Mouse (Mus musculus) gastrocnemius, adult 2 months (tissue): ENCODE measurements around the gene Ada. TPM values are rescaled to one million over a fixed set of nuclear protein-coding genes. Genes with fewer than 3 reads are reported as not detected.
A peak's percentile ranks its signal among the peaks of the same experiment; 100 is the strongest.

Experiments
- DNase-seq: peaks from one replicate; pipeline ENCODE4 v3.0.0; 2022
- H3K27ac ChIP-seq: fragments of 200-600 bp; 2 replicates; pipeline ENCODE4 v1.8.1; 2022; ENCODE audit warnings: mild to moderate bottlenecking
- H3K4me3 ChIP-seq: fragments of 200-600 bp; 2 replicates; pipeline ENCODE4 v1.8.1; 2022; ENCODE audit warnings: mild to moderate bottlenecking, moderate library complexity
- CTCF ChIP-seq: fragments of 200-600 bp; IDR thresholded peaks from 2 replicates; pipeline ENCODE4 v1.8.1; 2022; ENCODE audit warnings: antibody characterized with exemption, mild to moderate bottlenecking, moderate library complexity
- intact Hi-C: fragments of 180-260 bp; cut with DNase I; formaldehyde crosslinking; loops from one replicate; pipeline ENCODE4 v1.15.1; 2025
- total RNA-seq, 2 experiments: library from RNA; stranded (reverse); gene quantifications; 2 replicates each; pipeline ENCODE4 v1.2.3; 2021

Gene Ada
- total RNA-seq, 2 experiments from 2014 or later: 0.38 to 0.39 TPM

GRCm38 (mm10) chr2:163761402-163761801 is 11.4 kb upstream of the Ada start:
- intact Hi-C loops: no loop called here
- H3K4me3 ChIP-seq: no peak overlapping the region
- no peak overlapping the region for H3K27ac ChIP-seq
- DNase-seq: no peak
- TF ChIP-seq CTCF: no peak

- TF ChIP-seq CTCF: no peak
- Histone ChIP-seq H3K4me3 (no peak overlapping the region), H3K27ac (no peak overlapping the region)
- no peak for DNase-seq
- intact Hi-C loops: no loop called here
Measured at GRCm38 (mm10) chr2:163760589-163760988, 10.6 kb upstream of the Ada start.

- intact Hi-C loops: no loop called here
- H3K4me3 ChIP-seq: no peak overlapping the region
- DNase-seq: no peak
Measured at GRCm38 (mm10) chr2:163758146-163758545, 8.1 kb upstream of the Ada start.

GRCm38 (mm10) chr2:163756723-163757122 is 6.7 kb upstream of the Ada start:
- peak; percentile 78 for DNase-seq
- Histone ChIP-seq H3K27ac (peak overlapping the region; percentile 40; the same call in 1 of the 2 replicates), H3K4me3 (no peak overlapping the region)
- no peak for TF ChIP-seq CTCF
- intact Hi-C loops: no loop called here

More at GRCm38 (mm10) chr2:163758146-163758545, 8.1 kb upstream of the Ada start:
- no peak for TF ChIP-seq CTCF
- H3K27ac ChIP-seq: no peak overlapping the region

- no peak for DNase-seq
- TF ChIP-seq CTCF: no peak
- no peak overlapping the region for H3K4me3 ChIP-seq
- no peak overlapping the region for H3K27ac ChIP-seq
- intact Hi-C loops: no loop called here
Measured at GRCm38 (mm10) chr2:163754228-163754627, 4.2 kb upstream of the Ada start.

- peak; percentile 9 for DNase-seq
- intact Hi-C loops: no loop called here
- Histone ChIP-seq H3K27ac (no peak overlapping the region), H3K4me3 (no peak overlapping the region)
- TF ChIP-seq CTCF: no peak
Measured at GRCm38 (mm10) chr2:163744801-163745570, 5.1 kb downstream of the Ada start.

- Histone ChIP-seq H3K27ac (no peak overlapping the region), H3K4me3 (no peak overlapping the region)
- intact Hi-C loops: no loop called here
- DNase-seq: no peak
- TF ChIP-seq CTCF: no peak
Measured at GRCm38 (mm10) chr2:163743357-163743756, 6.7 kb downstream of the Ada start.

DNA sequence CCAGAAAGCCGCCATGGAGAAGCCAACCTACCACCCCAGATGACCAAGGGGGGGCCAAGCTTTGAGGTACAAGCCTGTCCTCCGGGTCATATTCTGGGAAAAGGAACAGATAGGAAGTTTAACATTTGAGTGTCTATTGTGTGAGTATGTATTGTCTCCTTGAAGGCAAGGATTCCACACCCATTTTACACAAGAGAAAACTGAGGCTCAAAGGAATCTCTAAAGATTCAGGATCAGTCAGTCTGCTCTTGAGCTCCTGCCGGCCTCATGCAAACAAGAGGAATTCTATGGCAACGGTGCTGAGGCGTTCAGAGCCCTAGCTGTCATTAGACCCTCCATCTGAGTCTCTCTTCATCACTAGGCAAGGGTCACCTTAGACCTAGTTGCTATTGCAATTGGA is 7.4 kb downstream of the Ada start:
- intact Hi-C loops: no loop called here
- Histone ChIP-seq H3K27ac (no peak overlapping the region), H3K4me3 (no peak overlapping the region)
- TF ChIP-seq CTCF: no peak
- no peak for DNase-seq

- peak; percentile 47 for DNase-seq
- H3K27ac ChIP-seq: no peak overlapping the region
- intact Hi-C loops: no loop called here
- no peak overlapping the region for H3K4me3 ChIP-seq
- no peak for TF ChIP-seq CTCF
Measured at GRCm38 (mm10) chr2:163735980-163736379, 14.1 kb downstream of the Ada start.

DNA sequence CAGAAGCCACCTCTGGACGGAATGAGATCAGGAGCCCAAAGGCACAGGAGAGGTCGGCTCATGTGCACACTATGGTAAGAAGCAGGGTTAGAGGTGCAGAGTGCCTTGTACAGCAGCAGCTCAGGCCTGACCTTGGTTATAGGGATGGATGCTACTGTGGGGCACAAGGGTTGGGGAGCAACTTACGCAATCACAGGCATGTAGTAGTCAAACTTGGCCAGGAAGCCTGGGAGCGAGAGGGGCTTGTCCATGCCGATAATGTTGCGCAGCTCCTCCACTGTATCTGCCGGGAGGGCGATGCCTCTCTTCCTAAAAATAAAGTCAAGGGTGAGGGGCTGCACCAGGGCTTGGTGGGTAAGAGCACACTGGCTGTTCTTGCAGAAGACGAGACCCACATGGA is 14.9 kb downstream of the Ada start:
- no peak overlapping the region for H3K27ac ChIP-seq
- TF ChIP-seq CTCF: no peak
- intact Hi-C loops: no loop called here

DNA sequence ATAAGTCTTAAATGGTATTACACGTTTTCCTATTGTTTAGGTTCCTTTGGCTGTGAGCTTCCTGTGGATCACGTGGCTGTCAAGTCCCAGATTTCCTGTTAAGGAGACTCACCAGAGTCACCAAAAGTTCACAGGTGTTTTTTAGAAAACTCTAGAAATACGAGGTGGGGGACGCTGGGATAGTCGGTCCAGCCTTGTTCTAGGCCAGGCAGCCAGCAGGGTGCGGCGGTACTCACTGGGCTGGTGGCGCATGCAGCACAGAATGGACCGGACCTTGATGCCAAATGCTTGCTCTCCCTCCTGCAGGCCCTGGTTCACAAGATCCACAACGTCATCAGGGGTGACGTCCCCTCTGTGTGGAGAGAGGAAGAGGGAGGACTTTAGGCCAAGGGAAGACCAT is 18.0 kb downstream of the Ada start:
- TF ChIP-seq CTCF: no peak
- intact Hi-C loops: no loop called here
- Histone ChIP-seq H3K27ac (no peak overlapping the region; the same call in 1 of the 2 replicates), H3K4me3 (no peak overlapping the region)
- DNase-seq: no peak

More for the DNA sequence above, 14.9 kb downstream of the Ada start:
- DNase-seq: no peak
- H3K4me3 ChIP-seq: no peak overlapping the region

GRCm38 (mm10) chr2:163728300-163728699 is 21.7 kb downstream of the Ada start:
- intact Hi-C loops: loop anchor here (10.0 kb wide), 1 partner anchor 193 kb away; no protein-coding TSS in a partner anchor

GRCm38 (mm10) chr2:163726766-163727393 is 23.2 kb downstream of the Ada start:
- intact Hi-C loops: loop anchor here (10.0 kb wide), 1 partner anchor 192 kb away; no protein-coding TSS in a partner anchor
- Histone ChIP-seq H3K4me3 (no peak overlapping the region), H3K27ac (no peak overlapping the region)
- DNase-seq: no peak
- no peak for TF ChIP-seq CTCF

More at GRCm38 (mm10) chr2:163728300-163728699, 21.7 kb downstream of the Ada start:
- H3K27ac ChIP-seq: no peak overlapping the region
- no peak for DNase-seq
- H3K4me3 ChIP-seq: no peak overlapping the region
- TF ChIP-seq CTCF: no peak

DNA sequence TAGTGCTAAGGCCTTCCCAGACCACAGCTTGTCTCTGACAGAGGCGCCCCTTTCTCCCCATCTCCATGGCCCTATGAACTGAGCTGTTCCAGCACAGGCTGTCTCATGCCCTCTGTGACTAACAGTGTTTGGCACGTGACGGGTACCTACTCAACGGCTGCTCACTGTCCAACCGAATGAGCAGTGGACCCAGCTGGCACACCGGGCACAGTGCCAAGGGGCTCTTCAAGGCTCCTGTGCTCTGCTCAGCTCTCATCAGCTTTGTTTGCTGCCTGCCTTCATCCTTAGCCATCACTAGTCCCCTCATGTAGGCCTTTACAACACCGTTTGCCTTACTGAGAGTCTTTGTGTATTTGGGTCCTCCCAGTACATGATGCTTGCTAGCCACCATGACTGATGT is 27.5 kb downstream of the Ada start:
- Histone ChIP-seq H3K27ac (no peak overlapping the region), H3K4me3 (no peak overlapping the region)
- no peak for TF ChIP-seq CTCF
- intact Hi-C loops: loop anchor here (10.0 kb wide), 1 partner anchor 188 kb away; no protein-coding TSS in a partner anchor
- no peak for DNase-seq
